Mouse (Mus musculus) c-Kit-positive CD71-positive TER-119-positive erythroid progenitor cells, embryonic 14.5 days (primary cell): ENCODE data around the gene U2af1l4.

Source experiments
- DNase-seq: peaks from one replicate; pipeline ENCODE4 v3.0.0-alpha.2; 2013; ENCODE audit warnings: low spot score

Gene U2af1l4

GRCm38 (mm10) chr7:30610043-30610442 lies 46.9 kb downstream of the U2af1l4 start:
- no peak for DNase-seq

DNA sequence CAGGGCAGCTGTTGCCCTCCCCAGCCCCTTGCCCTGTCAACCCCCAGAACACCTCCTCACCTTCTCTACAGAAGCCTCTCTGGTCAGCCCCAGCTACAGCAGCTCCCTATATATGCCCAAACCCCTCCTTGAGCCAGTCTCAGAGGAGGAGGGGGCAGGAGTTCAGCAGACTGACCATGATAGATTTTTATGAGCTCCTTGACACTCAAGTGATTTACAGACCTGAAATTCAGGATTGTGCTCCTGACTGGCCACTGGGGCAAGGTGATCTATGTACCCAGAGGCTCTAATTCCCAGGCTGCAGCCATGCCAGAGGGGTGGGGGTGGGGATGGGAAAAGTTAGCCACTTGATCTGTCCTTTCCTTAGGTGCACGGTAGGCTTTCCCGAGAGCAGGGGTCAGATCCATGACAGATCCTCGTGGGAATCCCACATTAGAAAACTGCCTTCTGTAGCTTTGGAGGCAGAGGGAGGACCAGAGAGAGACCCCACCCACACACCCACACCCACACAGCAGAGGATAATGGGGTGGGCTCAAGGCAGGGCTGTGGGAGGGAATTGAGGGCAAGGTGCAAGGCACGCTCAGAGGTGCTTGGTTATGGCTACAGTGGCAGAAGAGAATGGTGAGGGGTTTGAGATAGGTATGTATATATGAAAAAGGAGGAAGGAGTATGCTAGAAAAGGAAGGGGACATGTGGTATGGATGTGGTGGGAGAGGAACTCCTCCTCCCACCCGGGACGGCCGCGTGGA lies 49.7 kb downstream of the U2af1l4 start, which contains the start of gene Upk1a:
Upk1a (minus strand) TSS at position 194 of the 749 bp plus-strand sequence.
- no peak for DNase-seq

GRCm38 (mm10) chr7:30613529-30614112 lies 50.5 kb downstream of the U2af1l4 start:
- DNase-seq = peak; percentile 68

DNA sequence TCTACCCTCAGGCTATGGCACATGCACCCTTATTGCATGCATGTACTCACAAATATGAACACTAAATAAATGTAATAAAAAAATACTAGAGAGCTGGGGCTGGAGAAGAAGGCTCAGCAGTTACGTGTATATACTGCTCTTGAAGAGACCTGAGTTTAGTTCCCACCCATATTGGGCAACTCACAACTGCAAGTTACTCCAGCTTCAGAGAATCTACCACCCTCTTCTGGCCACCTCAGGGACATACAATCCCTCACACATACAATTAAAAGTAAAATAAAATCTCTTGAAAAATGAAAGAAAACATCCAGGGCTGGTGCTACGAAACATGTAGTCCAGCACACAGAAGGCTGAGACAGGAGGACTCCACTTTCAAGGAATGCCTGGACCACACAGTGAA lies 51.4 kb downstream of the U2af1l4 start:
- no peak for DNase-seq
